In the genomic region with DNA sequence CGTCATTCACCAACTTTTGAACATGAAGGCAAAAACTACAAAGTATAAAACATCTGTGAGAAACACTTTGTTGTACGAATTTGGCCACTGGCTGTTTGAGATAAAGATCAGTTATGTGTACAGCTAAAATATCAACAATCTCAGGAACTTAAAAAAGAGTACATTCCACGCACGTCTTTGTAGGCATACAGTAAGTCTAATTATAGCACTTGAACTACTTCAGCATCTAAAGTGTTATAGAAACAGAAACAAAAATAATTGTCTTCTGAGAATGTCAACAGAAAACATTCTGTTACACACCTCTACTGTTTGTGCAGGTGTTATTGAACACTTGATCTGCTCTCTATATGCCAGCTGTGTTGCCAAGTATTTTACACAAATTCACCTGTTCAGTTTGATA, we compare ENCODE assay signal across 24 mouse cellular contexts. TPM values are rescaled to one million over a fixed set of nuclear protein-coding genes. Genes with fewer than 3 reads are reported as not detected.
DNase-seq lines count a peak whose midpoint lies in the region; ATAC-seq and TF ChIP-seq lines count a peak whose summit lies in the region.
"Had no signal": no experiment of that assay in that cellular context is flagged by ENCODE, and none has a peak within 500 bp of the region (broad histone marks: within the 10 kb centered on the region; RNA-seq: fewer than 3 reads in every experiment).

No protein-coding gene starts in this region.

- H3K27me3 ChIP-seq in lung, embryonic 14.5 days (ENCODE audit: insufficient read depth, low read length) = no peaks in the 10 kb centered on the region
- H3K27me3 ChIP-seq in lung, embryonic 16.5 days (ENCODE audit: control insufficient read depth, insufficient read depth, low read depth, low read length) = no peaks in the 10 kb centered on the region
- H3K27me3 ChIP-seq: CH12.LX; embryonic facial prominence, embryonic 12.5 days; forebrain, embryonic 13.5 days; forebrain, embryonic 15.5 days; Patski had no signal

- TF ChIP-seq CTCF in lung, embryonic 14.5 days (IDR thresholded peaks at IDR 0.05; ENCODE audit: low read depth) = no peak
- TF ChIP-seq CTCF in lung, adult 2 months (IDR thresholded peaks at IDR 0.05; ENCODE audit: insufficient read depth, low read length) = no peak

- H3K4me2 ChIP-seq in lung, embryonic 14.5 days = no peak overlapping the region
- H3K4me2 ChIP-seq in lung, embryonic 16.5 days (ENCODE audit: low read depth, low read length) = no peak overlapping the region
- H3K4me2 ChIP-seq: embryonic facial prominence, embryonic 12.5 days; forebrain, embryonic 13.5 days; forebrain, embryonic 15.5 days had no signal

- no peak overlapping the region for H3K27ac ChIP-seq in lung, embryonic 14.5 days (ENCODE audit: low read depth)
- H3K27ac ChIP-seq in lung, embryonic 16.5 days (ENCODE audit: low read length) = peak overlapping the region; percentile 52
- H3K27ac ChIP-seq: embryonic facial prominence, embryonic 10.5 days; embryonic facial prominence, embryonic 12.5 days; forebrain, embryonic 13.5 days; forebrain, embryonic 15.5 days had no signal

- no peaks in the 10 kb centered on the region for H3K9me3 ChIP-seq in lung, embryonic 14.5 days (ENCODE audit: low read depth, low read length)
- H3K9me3 ChIP-seq in lung, embryonic 16.5 days (ENCODE audit: control insufficient read depth, low read length) = no peaks in the 10 kb centered on the region
- H3K9me3 ChIP-seq: embryonic facial prominence, embryonic 10.5 days; embryonic facial prominence, embryonic 12.5 days; forebrain, embryonic 13.5 days; forebrain, embryonic 15.5 days; G1E had no signal

- no peak overlapping the region for H3K4me3 ChIP-seq in lung, embryonic 14.5 days (ENCODE audit: low read depth, low read length)
- H3K4me3 ChIP-seq in lung, adult 2 months (replicated peaks; ENCODE audit: extremely low read depth, low read depth, low read length) = no peak overlapping the region
- H3K4me3 ChIP-seq in lung, embryonic 16.5 days (ENCODE audit: low read length) = no peak overlapping the region
- H3K4me3 ChIP-seq: embryonic facial prominence, embryonic 10.5 days; embryonic facial prominence, embryonic 12.5 days; forebrain, embryonic 13.5 days; forebrain, embryonic 15.5 days had no signal

- 30% methylated on average over 4 of the region's 4 CpGs for WGBS in lung, embryonic 14.5 days
- WGBS in lung, adult 2 months = 32% methylated on average over 4 of the region's 4 CpGs
- WGBS in lung, embryonic 16.5 days = 20% methylated on average over 4 of the region's 4 CpGs

- H3K36me3 ChIP-seq in lung, embryonic 14.5 days (ENCODE audit: insufficient read depth) = no peaks in the 10 kb centered on the region
- H3K36me3 ChIP-seq in lung, embryonic 16.5 days (ENCODE audit: control insufficient read depth, insufficient read depth, low read length) = no peaks in the 10 kb centered on the region
- H3K36me3 ChIP-seq: embryonic facial prominence, embryonic 10.5 days; embryonic facial prominence, embryonic 12.5 days; forebrain, embryonic 15.5 days; G1E had no signal

- no peak for TF ChIP-seq POLR2A in lung, adult 2 months (IDR thresholded peaks at IDR 0.05; ENCODE audit: borderline replicate concordance, extremely low read depth, low read depth, low read length)

- no peaks in the 10 kb centered on the region for H3K4me1 ChIP-seq in lung, embryonic 14.5 days (ENCODE audit: insufficient read depth)
- peaks cover 3% of the 10 kb centered on the region for H3K4me1 ChIP-seq in lung, adult 2 months (ENCODE audit: control insufficient read depth, insufficient read depth, low read length)
- no peaks in the 10 kb centered on the region for H3K4me1 ChIP-seq in lung, embryonic 16.5 days (replicated peaks; ENCODE audit: control insufficient read depth, insufficient read depth, low read length)
- H3K4me1 ChIP-seq: embryonic facial prominence, embryonic 10.5 days; embryonic facial prominence, embryonic 12.5 days; forebrain, embryonic 13.5 days; forebrain, embryonic 15.5 days had no signal

- no peak overlapping the region for H3K9ac ChIP-seq in lung, embryonic 14.5 days
- no peak overlapping the region for H3K9ac ChIP-seq in lung, embryonic 16.5 days (ENCODE audit: low read length)
- H3K9ac ChIP-seq: embryonic facial prominence, embryonic 12.5 days; forebrain, embryonic 13.5 days; forebrain, embryonic 15.5 days had no signal

- no peak for DNase-seq in lung, embryonic 14.5 days
- no peak for DNase-seq in lung, adult 2 months
- no peak for DNase-seq in lung, postnatal 14 days
- peak; percentile 55 for DNase-seq in lung, postnatal 25 days (ENCODE audit: low spot score)
- DNase-seq in lung, postnatal 4 days = no peak
- DNase-seq: adrenal gland, adult 8-10 months; adrenal gland, postnatal 14 days; adrenal gland, postnatal 36 days; B cell, adult 2 months; cerebellum, adult 11-12 months; cerebellum, adult 2 months; cerebellum, adult 9-10 months; cerebellum, postnatal 10 days; cerebellum, postnatal 25 days had no signal

- ATAC-seq in lung, embryonic 14.5 days (ENCODE audit: insufficient read depth) = peak; percentile 47
- ATAC-seq in lung, embryonic 16.5 days (ENCODE audit: low read depth) = peak; percentile 71
- ATAC-seq: activated CD4-positive, CD25-positive, alpha-beta regulatory T cell, adult 4 months; CD4-positive, CD25-positive, alpha-beta regulatory T cell, adult 4 months; forebrain, embryonic 13.5 days; forebrain, embryonic 15.5 days; Patski had no signal

RNA-seq across cellular contexts. Expression of a gene that starts 40.1 kb away (rescaled TPM):
- polyA plus RNA-seq in lung, embryonic 14.5 days (2014; fragmentation: Nextera tagmentation; extraction: Ambion mirVana) = 13.7 and 18.1 TPM in 2 replicates
- 7.8 and 8.4 TPM in 2 replicates for polyA plus RNA-seq in lung, adult 2 months (2012; rRNA removed)
- 27.3 and 33.3 TPM in 2 replicates for polyA plus RNA-seq in lung, embryonic 16.5 days (2015; fragmentation: Nextera tagmentation; extraction: Ambion mirVana)
- polyA plus RNA-seq: activated CD4-positive, CD25-positive, alpha-beta regulatory T cell, adult 4 months; G1E had no signal
